Mouse (Mus musculus) mouse embryonic stem cell (cell line): ENCODE data around the gene Gm45233.
"Not testable (repeated sequence)": the region's sequence is repeated elsewhere in the genome, so short reads cannot be mapped to it uniquely, and the experiment has no call there.

Experiments used
- in situ Hi-C, 2 experiments: fragments of 300-500 bp; cut with MboI; formaldehyde crosslinking; loops; 1 replicate in 1 of 2; 3 replicates in 1 of 2; pipeline ENCODE4 v1.14.3; 2019 to 2020; ENCODE audit warnings: low sequenced_read_pairs in 2 of 2, low pct_unique_long_range_greater_than_20kb in 1 of 2, mixed read lengths in 1 of 2; ENCODE audit not compliant: unreplicated experiment in 1 of 2

Gene Gm45233

DNA sequence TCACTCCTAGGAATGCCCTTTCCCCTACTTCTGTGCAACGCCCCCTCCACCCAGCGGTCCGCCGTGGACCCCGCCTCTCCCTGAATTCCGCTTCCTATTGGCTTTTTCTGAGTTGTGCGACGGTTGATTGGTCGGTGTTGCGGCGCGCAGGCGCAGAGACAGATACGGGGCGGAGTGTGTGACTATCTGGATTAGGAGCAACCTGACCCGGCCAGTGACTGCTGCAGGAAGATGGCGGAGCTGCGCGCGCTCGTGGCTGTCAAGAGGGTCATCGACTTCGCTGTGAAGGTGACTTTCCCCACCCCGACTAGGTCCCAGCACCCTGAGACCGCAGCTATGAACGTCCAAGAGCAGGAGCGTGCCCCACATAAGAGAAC lies at the start of gene Gm45233, which contains the start of gene Etfb:
Gene Gm45233, plus strand, starts transcription at position 212 of the 377 bp plus-strand sequence.
Gene Etfb, plus strand, starts transcription at position 167 of the 377 bp plus-strand sequence.
- in situ Hi-C loops: no loop called here

GRCm38 (mm10) chr7:43399501-43399900 lies 44.4 kb upstream of the Gm45233 start:
- in situ Hi-C loops: loop anchor here in 1 of 2 experiments (5.0 kb wide), 1 partner anchor 52 kb away; no protein-coding TSS in a partner anchor

- in situ Hi-C loops: no loop called here
Observed at GRCm38 (mm10) chr7:43402718-43403117, 41.2 kb upstream of the Gm45233 start.

GRCm38 (mm10) chr7:43407573-43407972 lies 36.4 kb upstream of the Gm45233 start:
- in situ Hi-C loops: no loop called here

- in situ Hi-C loops: no loop called here
Observed at GRCm38 (mm10) chr7:43408131-43408553, 35.8 kb upstream of the Gm45233 start, which contains the start of gene Siglecg. Gene Siglecg, plus strand, starts transcription at chr7:43408204.

GRCm38 (mm10) chr7:43409084-43409483 lies 34.8 kb upstream of the Gm45233 start:
- in situ Hi-C loops: no loop called here

DNA sequence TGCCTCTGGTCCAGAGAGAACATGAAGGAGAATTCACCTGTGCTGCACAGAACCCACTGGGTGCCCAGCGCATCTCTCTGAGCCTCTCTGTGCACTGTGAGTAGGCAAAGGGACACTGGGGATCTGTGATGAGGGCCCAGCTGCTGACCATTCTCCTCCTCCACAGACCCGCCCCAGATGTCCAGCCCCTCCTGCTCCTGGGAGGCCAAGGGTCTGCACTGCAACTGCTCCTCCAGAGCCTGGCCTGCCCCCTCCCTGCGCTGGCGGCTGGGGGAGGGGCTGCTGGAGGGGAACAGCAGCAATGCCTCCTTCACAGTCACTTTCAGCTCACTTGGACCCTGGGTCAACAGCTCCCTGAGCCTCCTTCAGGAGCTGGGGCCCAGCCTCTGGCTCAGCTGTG lies 32.2 kb upstream of the Gm45233 start:
- in situ Hi-C loops: not testable (repeated sequence)

GRCm38 (mm10) chr7:43417298-43417697 lies 26.6 kb upstream of the Gm45233 start:
- in situ Hi-C loops: no loop called here

- in situ Hi-C loops: no loop called here
Observed at GRCm38 (mm10) chr7:43422995-43423617, 20.8 kb upstream of the Gm45233 start.

GRCm38 (mm10) chr7:43423991-43424625 lies 19.8 kb upstream of the Gm45233 start:
- in situ Hi-C loops: no loop called here

GRCm38 (mm10) chr7:43427406-43427805 lies 16.5 kb upstream of the Gm45233 start, which contains the start of gene Lim2:
Gene Lim2, plus strand, starts transcription at chr7:43427670.
- in situ Hi-C loops: no loop called here

DNA sequence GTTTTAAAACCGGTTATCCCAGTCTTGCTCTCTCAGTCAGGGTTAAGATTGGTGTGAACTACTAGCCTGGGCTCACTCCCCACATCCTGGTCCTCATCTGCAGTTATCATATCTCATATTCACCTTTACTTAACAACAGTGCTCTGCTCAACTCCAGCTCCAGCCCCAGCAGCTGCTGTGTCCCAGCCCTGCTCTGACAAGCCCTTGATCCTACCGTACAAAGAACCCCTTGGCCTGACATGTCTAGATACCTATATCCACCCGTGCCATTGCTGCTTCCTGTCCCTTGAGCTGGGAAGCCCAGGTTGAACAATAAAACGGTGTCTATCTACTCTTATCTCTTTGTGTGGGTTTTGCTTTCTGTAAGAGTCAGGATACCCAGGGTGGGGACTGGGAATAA lies 14.4 kb upstream of the Gm45233 start:
- in situ Hi-C loops: no loop called here

DNA sequence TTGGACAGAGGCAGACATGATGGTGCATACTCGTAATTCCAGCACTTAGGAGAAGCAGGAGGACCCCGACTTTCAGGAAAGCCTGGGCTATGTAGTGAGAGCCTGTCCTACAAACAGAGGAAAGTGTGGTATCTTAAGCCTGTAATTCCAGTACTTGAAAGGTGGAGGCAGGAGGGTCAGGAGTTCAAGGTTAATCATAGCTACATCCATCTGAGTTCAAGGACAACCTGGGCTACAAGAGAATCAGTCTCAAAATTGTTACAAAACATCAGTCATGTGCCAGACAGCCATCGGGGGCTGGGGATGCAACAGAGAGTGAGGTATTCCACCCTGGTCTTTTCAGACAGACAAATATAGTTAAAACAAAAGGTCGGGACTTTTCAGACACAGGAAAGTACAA lies 11.0 kb upstream of the Gm45233 start:
- in situ Hi-C loops: no loop called here

DNA sequence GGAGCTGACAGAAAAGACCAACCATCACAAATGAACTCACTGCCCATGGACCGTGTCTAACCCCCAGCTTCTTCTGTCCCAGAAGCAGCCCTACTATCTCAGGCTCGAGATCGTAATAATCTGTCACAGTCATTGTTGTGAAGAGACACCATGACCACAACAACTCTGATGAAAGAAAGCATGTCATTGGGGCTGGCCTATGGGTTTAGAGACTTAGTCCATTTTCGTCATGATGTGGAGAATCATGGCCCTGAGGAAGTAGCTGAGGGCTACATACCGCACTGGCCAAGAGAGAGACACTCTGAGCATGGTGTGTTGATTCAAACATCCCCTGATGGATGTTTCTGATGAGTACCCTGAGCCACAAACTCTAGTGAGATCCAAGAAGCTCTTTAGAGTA lies 9.3 kb upstream of the Gm45233 start:
- in situ Hi-C loops: no loop called here

GRCm38 (mm10) chr7:43436341-43437255 lies 7.3 kb upstream of the Gm45233 start, which contains the start of gene Nkg7:
Gene Nkg7, plus strand, starts transcription at chr7:43437073.
- in situ Hi-C loops: no loop called here

DNA sequence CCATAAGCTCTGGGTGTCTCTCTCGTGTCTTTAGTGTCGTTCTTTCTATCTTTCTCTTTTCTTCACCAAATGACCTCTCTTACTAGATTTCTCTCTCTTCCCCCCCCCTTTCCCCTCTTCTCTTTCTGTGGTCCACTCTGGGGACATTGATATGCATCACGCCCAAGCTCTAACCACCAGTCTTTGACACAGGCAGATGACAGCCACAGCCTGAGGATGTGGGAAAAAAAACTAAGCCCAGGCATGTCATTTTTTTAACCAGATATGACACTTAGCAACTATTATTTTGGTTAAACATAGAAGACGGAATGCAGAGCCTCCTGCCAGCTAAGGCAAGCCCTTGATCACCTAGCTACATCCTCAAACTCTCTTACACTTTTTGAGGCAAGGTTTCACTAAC lies 5.3 kb upstream of the Gm45233 start:
- in situ Hi-C loops: no loop called here

DNA sequence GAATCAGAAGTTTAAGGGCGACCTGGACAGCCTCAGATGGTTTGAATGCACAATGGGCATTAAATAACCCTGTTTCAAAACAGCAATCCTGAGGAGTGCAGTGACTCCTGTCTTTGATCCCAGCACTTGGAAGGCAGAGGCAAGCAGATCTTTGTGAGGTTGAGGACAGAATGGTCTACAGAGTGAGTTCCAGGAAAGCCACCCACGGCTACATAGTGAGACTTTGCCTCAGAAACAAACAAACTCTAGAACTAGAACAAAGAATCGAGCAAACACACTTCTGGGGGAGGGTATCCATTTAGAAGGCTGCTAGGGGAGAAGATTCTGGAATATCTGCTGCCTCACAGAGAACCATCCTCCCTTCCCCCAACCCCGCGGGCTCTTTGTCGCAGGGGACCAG lies 3.4 kb upstream of the Gm45233 start, which contains the start of gene Cldnd2:
Gene Cldnd2, plus strand, starts transcription at position 301 of the 400 bp plus-strand sequence.
- in situ Hi-C loops: no loop called here

GRCm38 (mm10) chr7:43441071-43441470 lies 2.9 kb upstream of the Gm45233 start:
- in situ Hi-C loops: no loop called here

GRCm38 (mm10) chr7:43442684-43443083 lies 1.2 kb upstream of the Gm45233 start:
- in situ Hi-C loops: no loop called here
